Mouse (Mus musculus) heart, adult 2 months (tissue): ENCODE data around the gene Crabp2.

Source experiments
- CTCF ChIP-seq: fragments of 200-600 bp; IDR thresholded peaks from 2 replicates; pipeline ENCODE4 v1.8.1; 2022; ENCODE audit warnings: antibody characterized with exemption, mild to moderate bottlenecking, moderate library complexity
- POLR2A ChIP-seq: fragments of 200-500 bp; IDR thresholded peaks from 2 replicates; pipeline ENCODE4 v1.6.1; 2011; ENCODE audit warnings: mild to moderate bottlenecking, low read depth, low read length, control low read depth; ENCODE audit not compliant: insufficient read depth

DNA sequence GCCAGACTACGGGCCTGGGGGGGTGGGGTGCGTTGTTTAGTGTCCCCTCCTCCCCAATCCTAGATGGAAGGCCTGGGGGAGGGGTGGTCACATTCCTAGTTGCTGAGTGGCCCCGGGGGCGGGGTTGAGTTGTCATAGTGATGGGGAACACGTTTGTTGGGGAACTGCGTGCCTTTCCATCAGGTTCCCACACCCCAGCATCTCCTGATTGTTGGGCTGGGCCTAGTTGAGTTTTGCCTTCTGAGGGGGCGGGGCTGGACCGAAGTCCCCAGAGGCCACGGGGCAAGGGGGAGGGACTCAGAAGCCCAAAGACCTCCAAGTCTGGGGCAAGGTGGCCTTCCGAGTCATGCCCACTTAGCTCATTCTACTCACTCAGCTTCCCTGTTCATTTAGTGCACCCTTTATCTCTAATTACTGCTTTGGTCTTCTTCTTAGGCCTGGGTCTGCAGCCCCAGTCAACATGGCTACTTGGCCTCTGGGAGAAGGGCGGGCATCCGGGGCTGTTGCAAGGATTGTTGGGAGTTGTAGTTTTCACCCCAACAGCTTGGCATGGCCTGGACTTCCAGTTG lies 37.8 kb upstream of the Crabp2 start:
- TF ChIP-seq CTCF (no peak), POLR2A (peak; percentile 50; the same call in 1 of the 2 replicates)
